Mouse (Mus musculus): ENCODE data around the gene Rbm20. TPM values are rescaled to one million over a fixed set of nuclear protein-coding genes. Genes with fewer than 3 reads are reported as not detected.

Rbm20 gene
- polyA plus RNA-seq, 1 experiment from 2014 or later, result 0.52 TPM

DNA sequence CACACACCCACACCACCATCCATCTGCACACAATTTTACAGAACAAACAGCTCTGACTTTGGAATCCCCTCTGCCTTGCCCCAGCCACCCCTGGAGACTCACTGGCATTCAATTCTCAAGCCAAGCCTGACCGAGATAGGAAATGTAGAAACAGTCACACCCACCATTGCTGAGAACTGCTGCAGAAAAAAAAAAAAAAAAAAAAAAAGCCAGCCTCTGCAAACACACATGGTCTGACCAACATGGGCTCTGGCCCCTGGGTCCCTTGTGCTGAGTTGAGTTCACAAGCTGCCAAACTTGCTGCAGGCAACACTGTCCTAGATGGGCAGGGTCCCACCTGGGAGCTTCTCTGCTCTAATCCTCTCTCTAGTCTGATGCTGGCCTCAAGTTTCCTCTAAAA is 200.7 kb downstream of the Rbm20 start:
- no peak overlapping the region for H3K4me3 ChIP-seq (ENCODE audit: low read depth, low read length)
- peaks cover 9% of the 10 kb centered on the region for H3K4me1 ChIP-seq (replicated peaks; ENCODE audit: control insufficient read depth, insufficient read depth, low read length)
- TF ChIP-seq CTCF (IDR thresholded peaks at IDR 0.05; ENCODE audit: low read depth), result no peak
- no peaks in the 10 kb centered on the region for H3K36me3 ChIP-seq (ENCODE audit: control insufficient read depth, insufficient read depth)
- H3K9me3 ChIP-seq (ENCODE audit: control insufficient read depth), result no peaks in the 10 kb centered on the region
- ATAC-seq, result no peak
- WGBS, result 48% methylated on average over 1 of the region's 1 CpGs
- no peak overlapping the region for H3K9ac ChIP-seq (ENCODE audit: low read depth, low read length)
- no peak overlapping the region for H3K27ac ChIP-seq (ENCODE audit: low read depth, low read length)
- H3K4me2 ChIP-seq (replicated peaks; ENCODE audit: low read depth), result no peak overlapping the region
- no peaks in the 10 kb centered on the region for H3K27me3 ChIP-seq (replicated peaks; ENCODE audit: control insufficient read depth, insufficient read depth, low read length)

DNA sequence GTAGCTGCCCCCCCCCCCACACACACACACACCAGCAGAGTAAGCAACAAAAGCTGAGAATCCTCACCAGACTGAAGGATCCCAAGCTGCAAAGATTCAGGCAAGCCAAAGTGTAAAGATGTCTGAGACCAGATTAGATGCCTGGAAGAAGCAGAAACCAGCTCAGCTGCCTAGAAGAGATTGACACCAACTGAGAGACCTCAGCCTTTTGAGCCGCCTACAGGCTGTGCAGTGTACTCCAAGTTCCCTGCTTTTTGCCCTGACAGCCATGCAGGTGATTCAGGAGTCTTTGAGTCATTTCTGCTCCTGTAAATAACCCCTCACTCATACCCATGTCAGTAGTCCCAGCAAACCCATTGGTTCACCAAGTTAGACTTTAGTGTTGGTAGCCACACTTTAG is 203.4 kb downstream of the Rbm20 start:
- H3K9ac ChIP-seq (ENCODE audit: low read depth, low read length), result no peak overlapping the region
- ATAC-seq, result no peak

DNA sequence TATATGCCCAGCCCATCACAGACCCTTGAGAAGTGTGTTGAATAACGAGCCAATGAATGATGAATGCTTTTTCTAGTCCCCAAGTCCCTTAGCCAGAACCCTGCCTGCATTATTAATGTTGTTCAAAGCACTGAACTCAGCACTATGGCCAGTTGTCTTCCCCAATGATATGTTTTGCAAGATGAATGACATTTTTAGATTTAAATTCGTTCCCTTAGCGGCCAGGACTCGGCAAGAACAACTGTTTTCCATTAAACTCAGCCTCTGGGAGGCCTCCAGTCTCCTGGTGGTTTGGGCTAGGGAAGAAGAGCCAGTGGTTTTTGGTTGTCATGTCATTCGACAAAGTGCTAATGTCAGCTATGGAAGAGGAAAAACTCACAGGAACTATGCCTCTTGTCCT is 204.7 kb downstream of the Rbm20 start:
- Histone ChIP-seq H3K36me3 (ENCODE audit: control insufficient read depth, insufficient read depth) (no peaks in the 10 kb centered on the region), H3K27ac (ENCODE audit: low read depth, low read length) (no peak overlapping the region), H3K4me2 (replicated peaks; ENCODE audit: low read depth) (no peak overlapping the region), H3K4me3 (ENCODE audit: low read depth, low read length) (no peak overlapping the region), H3K4me1 (replicated peaks; ENCODE audit: control insufficient read depth, insufficient read depth, low read length) (no peaks in the 10 kb centered on the region), H3K9ac (ENCODE audit: low read depth, low read length) (no peak overlapping the region), H3K27me3 (replicated peaks; ENCODE audit: control insufficient read depth, insufficient read depth, low read length) (no peaks in the 10 kb centered on the region), H3K9me3 (ENCODE audit: control insufficient read depth) (no peaks in the 10 kb centered on the region)
- WGBS, result 68% methylated on average over 5 of the region's 5 CpGs
- ATAC-seq, result no peak
- no peak for TF ChIP-seq CTCF (IDR thresholded peaks at IDR 0.05; ENCODE audit: low read depth)

More for the DNA sequence above, 203.4 kb downstream of the Rbm20 start:
- H3K27me3 ChIP-seq (replicated peaks; ENCODE audit: control insufficient read depth, insufficient read depth, low read length), result no peaks in the 10 kb centered on the region
- H3K36me3 ChIP-seq (ENCODE audit: control insufficient read depth, insufficient read depth), result no peaks in the 10 kb centered on the region
- no peak overlapping the region for H3K4me3 ChIP-seq (ENCODE audit: low read depth, low read length)
- no peak overlapping the region for H3K4me2 ChIP-seq (replicated peaks; ENCODE audit: low read depth)
- H3K27ac ChIP-seq (ENCODE audit: low read depth, low read length), result no peak overlapping the region
- H3K9me3 ChIP-seq (ENCODE audit: control insufficient read depth), result no peaks in the 10 kb centered on the region
- H3K4me1 ChIP-seq (replicated peaks; ENCODE audit: control insufficient read depth, insufficient read depth, low read length), result no peaks in the 10 kb centered on the region
- WGBS, result 81% methylated on average over 1 of the region's 1 CpGs
- TF ChIP-seq CTCF (IDR thresholded peaks at IDR 0.05; ENCODE audit: low read depth), result no peak

DNA sequence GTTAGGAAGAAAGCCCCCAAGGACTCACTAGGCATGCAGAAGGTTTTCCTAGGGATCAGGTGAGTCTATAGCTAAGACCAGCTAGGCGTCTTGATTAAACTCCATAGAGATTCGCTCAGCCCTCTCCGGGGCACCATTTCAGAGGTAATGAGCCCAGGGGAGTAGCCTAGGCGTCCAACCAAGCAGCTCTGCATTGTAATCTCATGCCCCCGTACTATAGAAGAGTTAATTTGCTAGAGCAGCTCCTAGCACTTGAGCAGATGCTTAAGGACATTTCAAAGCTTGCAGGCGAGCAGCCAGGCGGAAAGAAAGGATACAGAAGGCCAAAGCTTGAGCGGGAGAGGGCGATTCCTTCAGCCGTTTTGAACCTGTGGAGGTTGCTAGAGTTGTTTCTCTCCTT is 208.3 kb downstream of the Rbm20 start:
- H3K27ac ChIP-seq (ENCODE audit: low read depth, low read length), result no peak overlapping the region
- H3K4me2 ChIP-seq (replicated peaks; ENCODE audit: low read depth), result no peak overlapping the region
- H3K9me3 ChIP-seq (ENCODE audit: control insufficient read depth), result no peaks in the 10 kb centered on the region
- no peak for TF ChIP-seq CTCF (IDR thresholded peaks at IDR 0.05; ENCODE audit: low read depth)
- H3K9ac ChIP-seq (ENCODE audit: low read depth, low read length), result no peak overlapping the region
- no peak overlapping the region for H3K4me3 ChIP-seq (ENCODE audit: low read depth, low read length)
- no peaks in the 10 kb centered on the region for H3K27me3 ChIP-seq (replicated peaks; ENCODE audit: control insufficient read depth, insufficient read depth, low read length)
- ATAC-seq, result no peak
- 83% methylated on average over 10 of the region's 10 CpGs for WGBS
- no peaks in the 10 kb centered on the region for H3K36me3 ChIP-seq (ENCODE audit: control insufficient read depth, insufficient read depth)
- H3K4me1 ChIP-seq (replicated peaks; ENCODE audit: control insufficient read depth, insufficient read depth, low read length), result 0 out of 2 replicates have a peak, but pooled peaks cover 5% of the 10 kb centered on the region

DNA sequence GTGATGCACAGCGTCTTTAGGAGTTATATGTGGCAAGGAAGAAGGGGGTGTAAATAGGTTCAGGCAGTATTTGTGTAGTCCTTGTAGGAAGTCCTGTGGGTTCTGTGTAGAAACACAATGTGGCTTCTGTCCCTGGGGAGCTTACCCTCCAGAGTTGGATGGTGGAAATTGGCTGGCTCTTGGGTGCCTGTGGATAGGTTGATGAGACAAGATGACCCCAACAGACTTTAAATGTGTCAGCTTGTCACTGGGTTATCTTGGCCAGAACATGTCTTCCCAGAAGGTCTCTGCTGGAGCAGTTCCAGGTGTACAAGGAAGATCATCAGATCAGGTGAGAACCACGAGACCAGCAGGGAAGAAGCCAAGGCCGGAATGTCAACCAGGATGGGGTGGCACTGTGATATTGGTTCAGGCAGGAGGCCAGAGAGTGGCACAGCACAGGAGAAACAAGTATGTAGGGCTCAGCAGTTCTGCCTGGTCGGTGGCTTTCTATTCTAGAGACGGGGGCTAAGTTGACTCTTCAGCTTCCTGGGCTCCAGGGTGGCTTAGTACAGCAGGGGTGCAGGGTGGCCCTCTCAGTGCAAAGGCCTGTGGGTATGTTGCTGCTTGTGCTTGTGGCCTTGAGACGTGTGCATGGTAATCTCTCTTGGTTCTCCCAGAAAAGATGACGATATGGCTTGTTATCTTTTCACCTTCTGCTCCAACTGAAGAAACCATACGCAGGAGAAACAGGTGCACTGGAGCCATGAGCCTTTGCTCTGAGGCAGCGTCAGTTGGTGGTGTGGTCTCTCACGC is 209.7 kb downstream of the Rbm20 start:
- no peak for ATAC-seq
- no peaks in the 10 kb centered on the region for H3K36me3 ChIP-seq (ENCODE audit: control insufficient read depth, insufficient read depth)

DNA sequence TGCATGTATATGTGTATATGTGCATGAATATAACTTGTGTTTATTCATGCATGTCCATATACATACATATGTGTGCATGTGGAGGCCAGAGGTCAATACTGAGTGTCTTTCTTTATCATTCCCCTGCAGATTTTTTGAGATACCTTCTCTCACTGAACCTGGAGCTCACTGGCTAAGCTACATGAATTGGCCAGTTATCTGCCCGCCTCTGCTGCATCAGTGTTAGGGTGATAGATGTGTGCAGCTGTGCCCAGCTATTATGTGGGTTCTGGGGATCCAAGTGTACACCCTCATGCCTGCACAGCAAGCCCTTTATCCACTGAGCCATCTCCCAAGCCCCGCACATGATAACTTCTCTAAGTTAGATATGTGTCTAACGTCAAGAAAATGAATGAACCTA is 210.7 kb downstream of the Rbm20 start:
- Histone ChIP-seq H3K4me2 (replicated peaks; ENCODE audit: low read depth) (no peak overlapping the region), H3K4me1 (replicated peaks; ENCODE audit: control insufficient read depth, insufficient read depth, low read length) (0 out of 2 replicates have a peak, but pooled peaks cover 20% of the 10 kb centered on the region), H3K9ac (ENCODE audit: low read depth, low read length) (no peak overlapping the region), H3K27me3 (replicated peaks; ENCODE audit: control insufficient read depth, insufficient read depth, low read length) (no peaks in the 10 kb centered on the region), H3K36me3 (ENCODE audit: control insufficient read depth, insufficient read depth) (no peaks in the 10 kb centered on the region), H3K9me3 (ENCODE audit: control insufficient read depth) (no peaks in the 10 kb centered on the region), H3K4me3 (ENCODE audit: low read depth, low read length) (no peak overlapping the region), H3K27ac (ENCODE audit: low read depth, low read length) (no peak overlapping the region)
- no peak for TF ChIP-seq CTCF (IDR thresholded peaks at IDR 0.05; ENCODE audit: low read depth)
- no peak for ATAC-seq
- 83% methylated on average over 3 of the region's 3 CpGs for WGBS

More for the DNA sequence above, 209.7 kb downstream of the Rbm20 start:
- no peak overlapping the region for H3K4me3 ChIP-seq (ENCODE audit: low read depth, low read length)
- H3K4me1 ChIP-seq (replicated peaks; ENCODE audit: control insufficient read depth, insufficient read depth, low read length), result 0 out of 2 replicates have a peak, but pooled peaks cover 14% of the 10 kb centered on the region
- H3K4me2 ChIP-seq (replicated peaks; ENCODE audit: low read depth), result no peak overlapping the region
- H3K27ac ChIP-seq (ENCODE audit: low read depth, low read length), result no peak overlapping the region
- H3K9ac ChIP-seq (ENCODE audit: low read depth, low read length), result no peak overlapping the region
- H3K27me3 ChIP-seq (replicated peaks; ENCODE audit: control insufficient read depth, insufficient read depth, low read length), result no peaks in the 10 kb centered on the region
- no peaks in the 10 kb centered on the region for H3K9me3 ChIP-seq (ENCODE audit: control insufficient read depth)
- no peak for TF ChIP-seq CTCF (IDR thresholded peaks at IDR 0.05; ENCODE audit: low read depth)
- 74% methylated on average over 10 of the region's 10 CpGs for WGBS
